Mouse (Mus musculus): ENCODE data around the gene Abcg8. TPM values are rescaled to one million over a fixed set of nuclear protein-coding genes. Genes with fewer than 3 reads are reported as not detected.

Abcg8 gene
- total RNA-seq, 2 experiments from 2014 or later = not detected

Other genes with a start within 250 kb of the Abcg8 start
- 10 to 100 TPM; 12.9 to 15.2 TPM for gene Thada, start 210.1 kb upstream of the Abcg8 start, total RNA-seq (2021)
- 1 to 10 TPM; 5.0 to 5.9 TPM for gene Plekhh2, start 164.4 kb upstream of the Abcg8 start, total RNA-seq (2021)
- 10 to 100 TPM; 22.0 to 22.8 TPM for gene Dync2li1, start 49.8 kb upstream of the Abcg8 start, total RNA-seq (2021)
- not detected for gene Abcg5, start 6.7 kb downstream of the Abcg8 start, total RNA-seq (2021)
- gene Lrpprc, start 114.5 kb downstream of the Abcg8 start, total RNA-seq (2021) = 10 to 100 TPM; 55.6 to 58.0 TPM

Data from layer of hippocampus, adult 18-20 months (tissue).